Mouse (Mus musculus) thymus, postnatal 10 days (tissue): Measurements from ENCODE around the gene Dmkn.
"Not testable (repeated sequence)": the region's sequence is repeated elsewhere in the genome, so short reads cannot be mapped to it uniquely, and the experiment has no call there.

Experiments
- DNase-seq, 2 experiments: peaks; one replicate each; pipeline ENCODE4 v3.0.0; 2021; ENCODE audit warnings: low spot score in 2 of 2

Gene Dmkn

DNA sequence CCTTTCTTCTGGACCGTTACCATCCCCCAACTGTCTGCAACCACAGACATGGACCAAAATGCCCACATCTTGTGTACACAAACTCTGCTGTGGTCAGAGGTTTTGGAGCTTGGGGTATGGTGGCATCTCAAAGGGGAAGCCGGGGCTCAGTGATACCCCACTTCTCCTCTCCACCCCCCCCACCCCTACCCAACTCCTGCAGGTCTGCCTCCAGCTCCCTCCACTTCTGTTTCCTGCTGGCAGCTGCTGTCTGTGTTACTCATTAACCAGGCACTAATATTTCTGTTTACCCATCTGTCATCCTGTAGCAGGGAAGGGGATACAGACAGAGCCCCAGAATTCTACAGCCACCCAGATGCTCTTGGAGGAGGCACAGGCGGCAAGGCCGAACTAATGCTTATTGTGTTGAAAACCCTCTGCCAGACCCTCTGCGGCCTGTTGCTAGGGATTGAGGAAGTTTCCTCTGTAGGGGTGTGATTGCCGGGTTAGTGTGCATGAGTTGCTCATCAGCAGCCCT is 48.8 kb downstream of the Dmkn start:
- no peak for DNase-seq

- no peak for DNase-seq
Measured at GRCm38 (mm10) chr7:30820131-30820530, 56.6 kb downstream of the Dmkn start.

DNA sequence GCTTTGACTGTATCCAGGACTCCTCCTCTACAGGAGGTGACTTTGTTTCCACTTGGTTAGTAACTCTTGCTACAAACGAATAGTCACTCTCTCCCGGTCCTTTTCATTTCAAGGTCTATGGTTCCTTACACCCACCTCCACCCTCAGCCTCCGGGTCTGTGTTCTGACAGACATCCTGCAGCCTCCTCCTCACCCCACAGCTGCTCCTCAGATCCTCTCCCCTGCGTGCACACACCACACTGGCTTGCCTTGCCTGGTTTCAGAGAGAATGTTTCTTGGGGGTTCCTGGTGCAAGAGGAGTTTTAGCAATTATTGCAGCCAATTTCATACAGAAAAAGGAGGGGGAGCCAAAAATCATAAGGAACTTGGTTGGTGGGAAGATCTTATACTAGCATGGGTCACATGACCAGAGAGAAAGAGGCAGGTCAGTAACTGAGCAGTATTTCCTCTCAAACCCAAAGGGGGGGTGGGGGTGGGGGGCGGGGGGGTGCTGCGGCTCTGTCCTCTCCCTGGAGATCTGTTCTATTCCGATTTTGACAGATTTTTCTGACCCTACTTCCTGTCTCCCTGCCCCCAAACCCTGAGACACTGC is 57.4 kb downstream of the Dmkn start:
- peak in 1 of 2 experiments; percentile 20 for DNase-seq

- DNase-seq, result no peak
Measured at GRCm38 (mm10) chr7:30821532-30821931, 58.0 kb downstream of the Dmkn start.

GRCm38 (mm10) chr7:30823675-30824074 is 60.1 kb downstream of the Dmkn start, which contains the start of gene Ffar2:
Gene Ffar2 (minus strand): TSS chr7:30823775.
- no peak for DNase-seq

- DNase-seq, result no peak
Measured at GRCm38 (mm10) chr7:30824306-30824705, 60.8 kb downstream of the Dmkn start.

- DNase-seq, result no peak
Measured at GRCm38 (mm10) chr7:30826660-30827059, 63.1 kb downstream of the Dmkn start.

GRCm38 (mm10) chr7:30828871-30829270 is 65.3 kb downstream of the Dmkn start:
- not testable (repeated sequence) for DNase-seq

DNA sequence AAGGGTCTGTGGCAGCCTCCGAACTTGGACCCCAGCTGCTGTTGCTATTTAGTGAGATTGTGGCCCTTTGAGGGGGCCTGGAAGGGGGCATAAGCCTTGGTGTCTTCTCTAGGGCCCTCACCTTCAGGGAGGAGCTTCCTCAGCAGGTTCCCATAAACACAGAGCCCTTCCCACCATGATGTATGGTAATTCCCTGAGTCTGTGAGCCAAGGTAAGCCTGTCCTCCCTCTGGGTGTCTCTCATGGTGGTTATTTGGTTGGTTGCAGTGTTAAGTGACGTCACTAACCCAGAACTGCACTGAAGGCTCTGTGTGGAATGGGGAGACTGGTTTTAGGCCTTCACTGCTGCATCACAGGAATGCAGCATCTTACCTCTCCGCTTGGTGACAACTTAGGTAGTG is 65.9 kb downstream of the Dmkn start:
- no peak for DNase-seq
